Mouse (Mus musculus) bone marrow, adult 2 months (tissue): Measurements from ENCODE around the gene Slc23a2.

Experiments
- CTCF ChIP-seq: fragments of 200-500 bp; IDR thresholded peaks from 2 replicates; pipeline ENCODE4 v1.5.1; 2011; ENCODE audit warnings: low read length, control low read depth; ENCODE audit not compliant: control insufficient read depth, insufficient read depth
- POLR2A ChIP-seq: fragments of 200-500 bp; IDR thresholded peaks from 2 replicates; pipeline ENCODE4 v1.6.1; 2011; ENCODE audit warnings: low read depth, mild to moderate bottlenecking, control low read depth, low read length, borderline replicate concordance; ENCODE audit not compliant: control insufficient read depth

DNA sequence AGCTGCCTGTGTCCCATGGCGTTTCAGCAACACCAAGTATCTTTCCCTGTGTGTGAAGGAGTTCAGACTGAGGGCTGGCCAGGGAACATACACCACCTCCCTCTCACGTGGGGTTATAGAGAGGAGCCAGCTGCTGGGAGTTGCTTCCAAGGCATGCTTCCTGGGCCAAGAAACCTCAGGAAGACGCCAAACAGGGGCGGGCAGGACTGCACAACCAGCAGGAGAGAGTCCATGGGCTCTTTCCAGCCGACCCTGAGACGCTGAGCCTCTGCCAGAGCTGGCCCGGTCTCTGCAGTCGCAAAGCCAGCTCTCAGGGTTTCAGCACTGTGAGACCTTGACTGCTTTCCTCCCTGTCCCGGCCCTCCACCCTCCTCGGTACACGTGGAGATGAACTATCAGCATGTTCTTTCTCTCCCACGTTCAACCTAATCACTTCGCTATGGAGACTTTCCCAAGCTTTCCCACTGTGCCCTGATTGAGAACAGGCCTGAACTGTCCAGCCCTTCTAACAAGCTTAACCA, 101.7 kb downstream of the Slc23a2 start:
- TF ChIP-seq CTCF (no peak), POLR2A (no peak)
